Mouse (Mus musculus): Measurements from ENCODE around the gene Cadm2.

Cadm2 gene

GRCm38 (mm10) chr16:67121781-67122180, 498.9 kb downstream of the Cadm2 start:
- no peak for DNase-seq

- DNase-seq, result no peak
Measured at GRCm38 (mm10) chr16:67106478-67107061, 514.1 kb downstream of the Cadm2 start.

GRCm38 (mm10) chr16:67096706-67097105, 524.0 kb downstream of the Cadm2 start:
- no peak for DNase-seq

GRCm38 (mm10) chr16:67095916-67096315, 524.8 kb downstream of the Cadm2 start:
- DNase-seq, result no peak

GRCm38 (mm10) chr16:67089747-67090146, 531.0 kb downstream of the Cadm2 start:
- DNase-seq, result no peak

GRCm38 (mm10) chr16:67079318-67079717, 541.4 kb downstream of the Cadm2 start:
- DNase-seq, result no peak

- no peak for DNase-seq
Measured at GRCm38 (mm10) chr16:67076169-67076895, 544.4 kb downstream of the Cadm2 start.

GRCm38 (mm10) chr16:67068461-67068860, 552.2 kb downstream of the Cadm2 start:
- peak; percentile 70 for DNase-seq

GRCm38 (mm10) chr16:67030918-67031317, 589.8 kb downstream of the Cadm2 start:
- no peak for DNase-seq

- no peak for DNase-seq
Measured at GRCm38 (mm10) chr16:67019856-67020255, 600.9 kb downstream of the Cadm2 start.

GRCm38 (mm10) chr16:67017710-67018109, 603.0 kb downstream of the Cadm2 start:
- no peak for DNase-seq

GRCm38 (mm10) chr16:67003161-67003560, 617.5 kb downstream of the Cadm2 start:
- DNase-seq, result no peak

GRCm38 (mm10) chr16:67001707-67002106, 619.0 kb downstream of the Cadm2 start:
- DNase-seq, result no peak

GRCm38 (mm10) chr16:66997461-66997860, 623.2 kb downstream of the Cadm2 start:
- no peak for DNase-seq

- no peak for DNase-seq
Measured at GRCm38 (mm10) chr16:66987741-66988140, 633.0 kb downstream of the Cadm2 start.

GRCm38 (mm10) chr16:66986879-66987278, 633.8 kb downstream of the Cadm2 start:
- no peak for DNase-seq

- no peak for DNase-seq
Measured at GRCm38 (mm10) chr16:66970912-66971311, 649.8 kb downstream of the Cadm2 start.

- no peak for DNase-seq
Measured at GRCm38 (mm10) chr16:66969520-66970144, 651.1 kb downstream of the Cadm2 start.

GRCm38 (mm10) chr16:66968336-66968735, 652.4 kb downstream of the Cadm2 start:
- DNase-seq, result no peak

- DNase-seq, result no peak
Measured at GRCm38 (mm10) chr16:66967686-66968085, 653.0 kb downstream of the Cadm2 start.

GRCm38 (mm10) chr16:66959146-66959545, 661.6 kb downstream of the Cadm2 start:
- DNase-seq, result no peak

- no peak for DNase-seq
Measured at GRCm38 (mm10) chr16:66955876-66956275, 664.8 kb downstream of the Cadm2 start.

GRCm38 (mm10) chr16:66936332-66936731, 684.4 kb downstream of the Cadm2 start:
- no peak for DNase-seq

- DNase-seq, result no peak
Measured at GRCm38 (mm10) chr16:66925517-66925916, 695.2 kb downstream of the Cadm2 start.

Measured in cerebellum, adult 11-12 months (tissue).